Mouse (Mus musculus) cortical plate, adult 2 months (tissue): ENCODE results near the gene Abcb1a. TPM values are rescaled to one million over a fixed set of nuclear protein-coding genes. Genes with fewer than 3 reads are reported as not detected.

Source experiments
- H3K27ac ChIP-seq: fragments of 200-500 bp; 2 replicates; pipeline ENCODE4 v1.5.1; 2012; ENCODE audit warnings: low read length, control low read depth, inconsistent platforms; ENCODE audit not compliant: insufficient read depth
- H3K4me1 ChIP-seq: fragments of 200-500 bp; 2 replicates; pipeline ENCODE4 v1.6.1; 2011; ENCODE audit warnings: low read length; ENCODE audit not compliant: control insufficient read depth, insufficient read depth
- H3K4me3 ChIP-seq: fragments of 200-500 bp; 2 replicates; pipeline ENCODE4 v1.5.1; 2011; ENCODE audit warnings: mild to moderate bottlenecking, low read length, control low read depth; ENCODE audit not compliant: insufficient read depth
- CTCF ChIP-seq: fragments of 200-500 bp; IDR thresholded peaks from 2 replicates; pipeline ENCODE4 v1.5.1; 2011; ENCODE audit warnings: mild to moderate bottlenecking, control low read depth, low read length; ENCODE audit not compliant: insufficient read depth; ENCODE audit errors: extremely low read depth
- POLR2A ChIP-seq: fragments of 200-500 bp; IDR thresholded peaks from 2 replicates; pipeline ENCODE4 v1.6.1; 2011; ENCODE audit warnings: mild to moderate bottlenecking, low read length, control low read depth; ENCODE audit not compliant: insufficient read depth; ENCODE audit errors: extremely low read depth
- polyA plus RNA-seq: library from polyadenylated mRNA; depleted of rRNA; stranded (reverse); fragments of >200 nt; gene quantifications from 2 replicates; pipeline ENCODE4 v1.2.3, GENCODE M21; 2012

Abcb1a gene
- polyA plus RNA-seq, 1 experiment, result 25.1 TPM

DNA sequence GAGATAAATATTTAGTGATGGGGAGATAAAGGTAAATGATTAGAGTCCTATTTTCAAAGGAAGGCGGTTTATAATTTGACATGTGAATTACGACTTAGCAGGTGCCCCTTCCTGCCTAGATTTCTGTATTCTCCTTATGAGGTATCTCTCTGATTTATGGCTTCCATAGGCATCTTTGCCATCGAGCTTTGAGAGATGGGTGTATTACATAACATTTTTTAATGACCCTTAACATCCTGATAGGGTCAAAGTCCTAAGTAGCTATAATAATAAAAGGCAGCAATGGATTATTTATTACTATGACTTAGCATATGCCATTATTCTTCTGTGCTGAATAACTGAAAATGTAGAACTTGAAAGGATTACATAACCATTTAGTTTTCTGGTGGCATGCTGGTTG is 4.8 kb downstream of the Abcb1a start:
- no peak overlapping the region for H3K4me3 ChIP-seq
- no peaks in the 10 kb centered on the region for H3K4me1 ChIP-seq
- TF ChIP-seq POLR2A (no peak), CTCF (no peak)
- H3K27ac ChIP-seq, result no peak overlapping the region

DNA sequence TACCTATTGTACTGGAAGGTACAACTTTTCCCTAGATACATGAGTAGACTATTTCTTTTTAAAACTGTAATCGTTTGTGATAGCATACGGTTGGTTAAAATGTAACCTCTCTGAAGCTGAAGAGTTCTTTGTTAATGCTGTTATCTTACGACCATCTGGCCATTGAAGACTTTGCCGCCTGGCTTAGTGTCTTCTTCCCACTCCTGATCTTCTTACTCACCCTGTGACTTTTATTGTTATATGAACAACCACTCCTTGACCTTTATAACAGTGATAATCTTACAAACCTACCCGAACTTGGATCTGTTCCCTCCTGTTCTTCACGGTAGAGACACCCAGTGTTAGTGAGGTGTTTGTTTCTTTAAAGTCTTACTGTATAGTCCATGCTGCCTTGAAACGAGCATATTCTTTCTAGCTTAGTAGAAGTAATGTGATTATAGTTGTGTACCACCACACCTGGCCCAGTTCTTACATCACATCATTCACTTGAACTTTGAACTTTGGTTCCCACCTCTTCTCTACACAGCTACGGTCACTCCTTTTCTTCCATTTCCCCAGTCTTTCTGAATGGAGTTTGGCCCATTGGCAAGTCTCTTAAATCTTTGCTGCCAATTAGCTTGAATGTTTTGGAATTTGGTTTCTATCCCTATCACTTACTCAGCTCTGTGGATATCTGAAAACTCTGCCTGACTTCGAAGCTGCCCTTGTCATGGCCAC is 8.0 kb downstream of the Abcb1a start:
- no peak overlapping the region for H3K4me3 ChIP-seq
- H3K27ac ChIP-seq, result no peak overlapping the region
- H3K4me1 ChIP-seq, result no peaks in the 10 kb centered on the region
- no peak for TF ChIP-seq POLR2A

DNA sequence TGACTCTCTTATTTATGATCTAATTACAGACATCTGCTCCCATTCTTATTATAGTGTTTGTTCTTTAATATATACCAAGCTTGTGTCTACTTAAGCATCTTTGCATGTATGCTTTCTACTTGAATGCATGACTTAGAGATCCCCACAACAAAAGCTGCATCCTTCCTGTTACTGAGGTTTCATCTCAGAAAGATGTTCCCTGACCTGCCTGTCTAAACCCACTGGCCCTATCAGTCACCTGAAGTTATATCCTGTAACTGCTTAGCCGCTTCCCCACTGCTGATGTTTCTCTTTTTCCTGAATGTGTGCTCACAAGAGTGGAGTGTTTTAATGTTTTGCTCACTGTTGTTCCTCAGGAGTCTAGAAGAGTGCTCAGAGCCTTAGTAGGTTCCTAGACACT is 9.7 kb downstream of the Abcb1a start:
- no peak overlapping the region for H3K27ac ChIP-seq
- TF ChIP-seq POLR2A (no peak), CTCF (no peak)
- no peaks in the 10 kb centered on the region for H3K4me1 ChIP-seq
- no peak overlapping the region for H3K4me3 ChIP-seq

DNA sequence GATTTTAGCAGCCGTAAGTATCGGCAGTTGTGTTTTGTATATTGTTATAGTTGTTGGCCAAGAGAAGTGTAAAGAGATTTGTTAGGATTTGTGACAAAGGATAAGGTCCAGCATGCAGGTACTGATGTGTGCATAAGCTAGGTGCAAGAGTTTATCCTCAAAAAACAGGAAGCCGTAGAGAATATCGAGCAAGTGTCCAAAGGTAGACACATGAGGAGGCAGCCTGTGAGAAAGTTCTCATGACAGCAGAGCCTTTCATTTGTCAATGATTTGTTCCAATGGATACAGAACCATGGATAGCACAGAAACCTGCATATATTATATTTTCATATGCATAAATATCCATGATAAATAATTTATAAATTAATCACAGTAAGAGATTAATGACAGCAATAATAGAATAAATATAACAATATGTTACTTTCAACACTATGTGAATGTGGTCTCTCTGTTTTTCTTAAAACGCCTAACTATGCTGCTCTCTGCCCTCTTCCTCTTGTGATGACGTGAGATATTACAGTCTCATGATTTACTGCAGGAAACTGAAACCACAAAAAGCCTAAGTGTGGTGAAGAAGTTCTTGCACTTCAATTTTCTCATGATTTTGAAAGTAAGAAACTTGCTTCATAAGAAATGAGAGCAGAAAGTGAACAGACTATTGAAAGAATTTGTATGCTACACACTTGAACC is 15.5 kb downstream of the Abcb1a start:
- Histone ChIP-seq H3K27ac (no peak overlapping the region), H3K4me1 (no peaks in the 10 kb centered on the region), H3K4me3 (no peak overlapping the region)
- TF ChIP-seq CTCF, result no peak
- no peak for TF ChIP-seq POLR2A

DNA sequence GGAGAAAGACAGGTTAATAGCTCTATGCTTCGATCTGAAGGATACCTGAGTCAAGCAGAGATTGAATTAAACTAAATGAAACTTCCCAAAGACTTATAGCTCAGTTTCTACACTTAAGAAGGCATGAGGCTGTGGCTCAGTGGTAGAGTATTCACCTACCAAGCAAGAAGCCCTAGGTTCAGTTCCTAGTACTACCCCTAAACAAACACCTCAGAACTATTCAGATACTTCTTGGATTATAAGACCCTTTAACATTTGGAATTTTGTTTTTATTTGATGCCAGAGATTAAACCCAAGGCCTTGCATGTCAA is 16.0 kb downstream of the Abcb1a start:
- H3K4me1 ChIP-seq, result no peaks in the 10 kb centered on the region
- H3K27ac ChIP-seq, result no peak overlapping the region
- TF ChIP-seq POLR2A (no peak), CTCF (no peak)
- no peak overlapping the region for H3K4me3 ChIP-seq

DNA sequence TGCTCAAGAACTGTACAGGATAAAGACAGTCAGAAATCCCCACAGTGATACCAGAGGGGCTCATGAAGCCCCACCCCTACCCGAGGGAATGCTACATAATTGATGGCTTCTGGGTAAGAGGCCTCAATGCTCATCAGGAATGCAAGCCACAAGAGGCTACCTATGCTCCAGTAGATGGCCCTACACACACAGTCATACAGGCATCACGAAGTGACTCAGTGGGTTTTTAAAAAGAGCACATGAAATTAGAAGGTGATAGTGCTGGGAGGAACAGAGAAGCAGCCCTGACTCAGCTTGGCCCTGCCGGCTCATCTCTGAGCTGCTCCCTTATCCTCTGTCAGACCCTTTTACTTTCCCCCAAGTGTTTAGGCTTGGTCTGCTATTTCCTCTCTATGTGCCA is 21.3 kb downstream of the Abcb1a start:
- Histone ChIP-seq H3K4me3 (no peak overlapping the region), H3K27ac (no peak overlapping the region), H3K4me1 (no peaks in the 10 kb centered on the region)
- no peak for TF ChIP-seq POLR2A
- no peak for TF ChIP-seq CTCF

DNA sequence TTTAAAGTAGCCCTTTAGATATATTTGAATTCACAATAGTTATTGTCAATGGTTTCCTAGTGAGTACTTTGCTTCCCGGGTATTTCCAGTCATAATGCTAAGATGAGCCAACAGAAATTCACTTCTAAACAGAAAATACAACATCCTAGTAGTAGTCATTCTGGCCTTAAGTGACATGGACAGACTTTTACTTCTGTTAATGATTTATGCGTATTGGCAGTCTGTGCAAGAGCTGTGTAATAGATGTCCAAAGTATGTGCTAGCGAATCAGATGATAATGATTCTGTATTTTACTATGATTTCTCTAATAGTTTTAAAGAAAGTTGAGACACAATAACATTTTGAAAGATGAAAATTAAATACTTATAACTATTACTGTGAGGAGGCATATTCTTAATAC is 23.8 kb downstream of the Abcb1a start:
- no peak overlapping the region for H3K27ac ChIP-seq
- H3K4me3 ChIP-seq, result no peak overlapping the region
- TF ChIP-seq POLR2A (no peak), CTCF (no peak)

DNA sequence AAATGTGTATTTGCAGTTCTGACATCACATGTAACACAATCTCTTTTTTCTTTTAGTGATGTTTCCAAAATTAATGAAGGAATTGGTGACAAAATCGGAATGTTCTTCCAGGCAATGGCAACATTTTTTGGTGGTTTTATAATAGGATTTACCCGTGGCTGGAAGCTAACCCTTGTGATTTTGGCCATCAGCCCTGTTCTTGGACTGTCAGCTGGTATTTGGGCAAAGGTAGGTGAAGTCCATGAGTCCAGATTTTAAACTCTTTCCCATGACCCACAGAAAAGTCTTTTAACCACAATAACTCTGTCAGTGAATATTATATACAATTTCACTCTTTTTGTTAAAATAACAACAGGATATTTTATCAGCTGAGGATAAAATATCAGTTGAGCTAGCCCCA is 26.2 kb downstream of the Abcb1a start:
- H3K4me3 ChIP-seq, result no peak overlapping the region
- no peak overlapping the region for H3K27ac ChIP-seq
- H3K4me1 ChIP-seq, result no peaks in the 10 kb centered on the region
- no peak for TF ChIP-seq CTCF
- no peak for TF ChIP-seq POLR2A

More for the DNA sequence above, 23.8 kb downstream of the Abcb1a start:
- H3K4me1 ChIP-seq, result no peaks in the 10 kb centered on the region

DNA sequence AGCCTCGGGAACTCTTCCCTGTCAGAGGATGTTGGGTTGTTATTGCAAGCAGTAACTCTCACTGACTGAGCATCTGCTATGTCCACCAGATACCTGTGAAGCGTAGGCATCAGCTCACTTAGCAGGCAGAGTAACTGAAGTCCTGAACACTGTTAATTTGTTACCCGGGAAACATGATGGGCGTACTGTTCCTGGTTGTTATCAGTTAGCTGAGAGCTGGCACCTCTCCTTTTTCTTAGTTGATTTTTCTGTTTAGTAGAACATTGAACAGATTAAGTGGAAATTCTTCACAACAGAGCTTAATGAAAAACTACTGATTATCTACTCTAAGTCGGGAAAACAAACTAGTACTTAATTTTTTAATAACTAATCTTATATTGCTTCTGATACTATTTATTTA is 27.7 kb downstream of the Abcb1a start:
- no peak overlapping the region for H3K4me3 ChIP-seq
- no peak for TF ChIP-seq POLR2A
- no peak for TF ChIP-seq CTCF
- H3K27ac ChIP-seq, result no peak overlapping the region
- H3K4me1 ChIP-seq, result no peaks in the 10 kb centered on the region

DNA sequence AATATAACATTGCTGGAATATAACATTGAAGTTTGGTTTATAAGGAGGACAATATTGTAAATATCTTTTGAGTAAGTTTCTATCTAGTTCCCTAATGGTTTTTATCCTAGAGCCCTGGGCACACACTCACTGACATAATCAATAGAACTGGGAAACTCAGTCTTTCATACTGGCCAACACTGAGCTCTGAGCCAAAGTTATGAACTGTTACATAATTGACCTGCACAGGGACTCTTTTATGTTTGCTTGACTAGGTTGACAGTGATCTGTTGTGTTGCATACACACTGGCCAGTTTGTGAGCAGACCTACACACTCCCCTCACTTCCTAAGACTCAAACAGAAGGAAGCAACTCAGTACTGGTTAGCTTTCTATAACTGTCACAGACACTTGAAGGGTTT is 56.2 kb downstream of the Abcb1a start:
- no peak for TF ChIP-seq CTCF
- TF ChIP-seq POLR2A, result no peak
- no peak overlapping the region for H3K27ac ChIP-seq
- no peaks in the 10 kb centered on the region for H3K4me1 ChIP-seq
- no peak overlapping the region for H3K4me3 ChIP-seq
